Mouse (Mus musculus): ENCODE measurements around the gene Gm26920.
"Not testable (repeated sequence)": the region's sequence is repeated elsewhere in the genome, so short reads cannot be mapped to it uniquely, and the experiment has no call there.

Gene Gm26920

DNA sequence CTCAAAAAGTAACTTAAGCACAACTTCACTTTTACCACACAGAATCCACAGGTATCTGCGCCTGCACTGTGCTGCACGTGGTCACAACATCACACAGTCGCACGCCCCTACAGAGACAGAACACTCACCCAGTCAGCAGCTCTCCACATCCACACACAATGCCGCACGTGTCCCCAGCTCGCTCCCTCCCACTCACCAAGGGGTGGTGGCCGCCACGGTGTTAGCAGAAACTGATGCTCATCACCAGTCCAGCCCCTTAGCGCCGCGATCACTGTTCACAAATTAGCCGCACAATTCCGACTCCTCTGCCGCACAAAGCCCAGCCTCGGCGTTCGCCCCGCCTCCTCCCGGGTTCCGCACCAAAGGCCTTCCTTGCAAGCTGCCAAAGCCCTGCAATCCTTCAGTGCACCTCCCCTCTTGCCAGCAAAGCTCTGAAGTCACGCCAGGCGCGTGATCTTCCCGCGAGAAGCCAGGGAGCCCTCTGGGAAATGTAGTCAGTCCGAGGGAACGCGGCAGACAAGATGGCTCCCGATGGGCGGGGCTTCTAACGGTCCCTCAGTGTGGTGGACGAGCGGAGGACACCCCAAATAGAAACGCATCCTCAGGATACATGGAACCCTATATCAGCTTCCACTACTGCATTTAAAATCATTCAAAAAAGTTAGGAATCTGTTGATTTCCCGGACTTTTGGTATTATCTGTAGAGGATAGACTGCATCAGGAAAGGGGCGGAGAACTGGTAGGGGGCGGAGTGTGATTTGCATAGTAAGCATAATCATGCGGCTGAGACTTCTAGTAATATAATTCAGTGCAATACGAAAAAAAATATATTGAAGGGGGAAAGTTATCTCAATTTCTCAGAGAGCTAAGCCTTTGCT is at the start of gene Gm26920, which contains the start of gene Zfp566:
TSS of gene Gm26920 (minus strand) at position 319 of the 878 bp plus-strand sequence.
TSS of gene Zfp566 (minus strand) at position 436 of the 878 bp plus-strand sequence.
- in situ Hi-C loops (cut with MboI, MseI): no loop called here

DNA sequence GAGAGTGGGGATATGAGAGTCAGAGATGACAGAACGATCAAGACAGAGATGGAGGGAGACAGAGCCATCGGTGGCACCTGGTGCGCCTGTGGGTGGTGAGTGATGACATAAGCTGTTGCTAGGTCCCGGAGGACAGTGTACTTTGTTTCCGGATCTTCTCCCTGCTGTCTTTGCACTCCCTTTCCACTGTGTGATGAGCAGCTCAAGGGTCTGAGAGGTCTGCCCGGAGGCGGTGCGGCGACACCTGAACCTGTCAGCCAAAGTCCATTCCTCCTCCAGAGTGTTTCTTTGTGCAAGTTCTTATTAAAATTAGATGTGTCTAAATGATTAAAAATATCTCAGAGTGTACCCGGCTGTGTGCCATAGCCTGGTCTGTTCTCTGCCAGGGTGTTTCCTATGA is 46.6 kb upstream of the Gm26920 start:
- in situ Hi-C loops (cut with MboI, MseI): no loop called here

DNA sequence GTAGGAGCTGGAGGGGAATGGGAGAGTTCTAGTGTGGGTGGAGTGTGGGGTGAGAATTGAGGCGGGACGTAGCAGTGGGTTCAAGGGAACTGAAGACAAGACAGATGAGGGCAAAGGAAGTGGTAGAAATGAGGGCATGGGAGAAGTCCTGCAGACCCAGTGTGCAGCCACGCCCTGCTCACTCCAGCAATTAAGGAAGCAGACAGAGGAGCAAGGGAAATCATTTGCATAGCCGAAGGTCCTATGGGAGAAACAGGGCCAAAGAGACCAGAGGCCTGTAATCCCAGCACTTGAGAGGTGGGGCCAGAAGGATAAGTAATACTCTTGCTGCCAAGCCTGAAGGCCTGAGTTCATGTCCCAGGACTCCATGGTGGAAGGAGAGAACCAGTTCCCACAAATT is 42.2 kb upstream of the Gm26920 start:
- in situ Hi-C loops (cut with MboI, MseI): no loop called here

DNA sequence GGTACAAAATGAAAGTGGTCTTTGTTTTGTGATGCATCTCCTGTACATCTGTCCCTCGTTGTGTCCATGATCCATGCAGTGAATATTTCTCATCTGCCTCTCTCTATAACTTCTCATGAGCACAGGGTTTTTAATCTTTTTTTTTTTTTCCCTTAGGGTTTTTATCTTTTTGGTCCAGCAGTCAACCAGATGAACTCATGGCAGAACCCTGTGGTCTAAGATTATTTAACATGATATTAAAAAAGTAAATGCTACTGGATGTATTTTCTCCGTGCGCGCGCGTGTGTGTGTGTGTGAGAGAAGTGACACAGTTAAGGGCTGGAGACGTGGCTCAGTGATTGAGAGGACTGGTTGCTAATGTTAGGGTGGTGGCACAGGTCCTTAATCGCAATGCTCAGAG is 39.7 kb upstream of the Gm26920 start:
- in situ Hi-C loops (cut with MboI, MseI): no loop called here

DNA sequence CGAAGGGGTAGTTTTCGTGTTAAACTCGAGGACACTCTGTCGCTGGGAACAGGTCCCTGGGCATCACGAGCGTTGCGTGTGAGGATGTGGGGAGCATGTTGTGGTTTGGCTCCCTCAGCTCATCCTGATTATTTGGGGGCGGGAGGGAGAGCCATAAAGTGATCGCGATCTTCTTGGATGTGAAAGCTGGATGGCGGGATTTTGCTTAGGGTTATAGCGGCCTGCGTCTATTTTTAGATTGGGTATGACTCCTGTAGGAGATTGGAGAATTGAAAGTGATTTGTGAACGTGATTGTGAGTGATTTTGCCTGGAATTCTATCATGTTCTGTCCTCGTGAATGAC is 31.9 kb upstream of the Gm26920 start:
- in situ Hi-C loops (cut with MboI, MseI): no loop called here

DNA sequence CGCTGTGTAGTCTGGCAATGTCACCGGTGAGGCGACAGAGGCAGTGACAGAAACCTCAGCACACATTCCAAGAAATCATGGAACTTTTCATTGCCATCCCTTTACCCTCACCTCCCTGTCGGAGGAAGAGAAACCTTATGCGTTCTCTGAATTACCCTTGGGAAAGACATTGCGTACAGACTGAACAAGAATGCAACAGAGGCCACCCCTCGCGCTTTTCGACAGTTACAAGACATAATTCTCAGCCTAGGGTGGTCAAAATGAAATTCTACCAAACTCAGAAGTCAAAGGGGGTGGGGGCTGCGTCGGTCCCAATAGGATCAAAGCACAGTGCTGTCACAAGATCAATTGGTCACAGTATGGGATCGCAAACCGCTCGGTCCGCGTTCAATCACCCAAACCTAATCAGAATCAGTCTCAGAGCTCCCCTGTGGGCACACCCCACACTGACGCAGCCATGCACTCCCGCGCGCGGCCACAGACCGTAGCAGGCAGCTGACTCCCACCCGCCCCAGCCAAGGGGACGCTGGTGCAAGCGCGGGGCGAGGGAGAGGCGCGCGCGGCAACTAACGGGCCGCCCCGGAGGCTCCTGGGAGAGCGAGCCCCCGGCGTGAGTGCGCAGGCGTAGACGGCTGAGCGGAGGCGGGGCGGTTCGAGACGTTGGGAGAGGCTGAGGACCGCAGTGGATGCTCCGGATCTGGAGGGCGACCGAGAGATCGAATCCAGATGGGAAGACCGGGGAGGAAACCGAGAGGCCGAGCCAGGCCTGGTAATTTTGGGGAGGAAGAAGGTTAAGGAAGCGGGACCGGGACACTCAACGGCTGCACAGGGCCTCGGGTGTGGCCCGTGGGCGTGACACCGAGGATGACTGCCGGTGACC is 31.3 kb upstream of the Gm26920 start, which contains the start of gene Zfp382:
TSS of gene Zfp382 (plus strand) at position 635 of the 880 bp plus-strand sequence.
- in situ Hi-C loops (cut with MboI, MseI): no loop called here

DNA sequence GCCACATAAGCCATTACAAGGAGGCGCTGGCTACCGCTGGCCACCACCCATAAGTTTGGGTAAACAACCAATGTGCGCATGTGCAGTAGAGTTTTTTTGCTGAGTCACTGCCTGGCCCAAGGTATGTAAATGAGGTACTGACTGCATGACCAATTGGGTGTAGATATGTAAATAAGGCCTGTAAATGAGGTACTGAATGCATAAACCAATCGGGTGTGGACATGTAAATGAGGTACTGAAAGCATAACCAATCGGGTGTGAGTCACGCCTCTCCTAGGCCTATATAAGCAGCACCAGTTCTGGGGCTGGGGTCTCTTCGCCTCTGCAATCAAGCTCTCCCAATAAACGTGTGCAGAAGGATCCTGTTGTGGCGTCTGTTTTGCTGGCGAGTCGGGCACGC is 27.7 kb upstream of the Gm26920 start:
- in situ Hi-C loops (cut with MboI, MseI): not testable (repeated sequence)

DNA sequence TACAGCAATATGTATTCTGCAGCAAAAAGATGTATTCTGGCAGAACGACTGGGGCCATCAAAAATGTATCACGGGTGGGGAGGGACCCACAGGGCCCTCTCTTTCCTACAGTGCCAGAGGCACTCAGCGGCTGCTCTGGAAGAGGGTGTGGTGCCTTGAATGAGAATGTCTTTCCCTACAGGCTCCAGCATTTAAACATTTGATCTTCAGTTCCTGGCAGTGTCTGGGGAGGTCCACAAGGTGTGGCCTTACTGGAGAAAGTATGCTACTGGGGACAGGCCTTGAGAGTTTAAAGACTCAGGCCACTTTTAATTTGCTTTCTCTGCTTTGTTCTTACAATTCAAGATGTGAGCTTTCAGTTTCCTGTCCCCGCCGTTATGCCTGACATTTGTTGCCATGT is 25.9 kb upstream of the Gm26920 start:
- in situ Hi-C loops (cut with MboI, MseI): no loop called here

DNA sequence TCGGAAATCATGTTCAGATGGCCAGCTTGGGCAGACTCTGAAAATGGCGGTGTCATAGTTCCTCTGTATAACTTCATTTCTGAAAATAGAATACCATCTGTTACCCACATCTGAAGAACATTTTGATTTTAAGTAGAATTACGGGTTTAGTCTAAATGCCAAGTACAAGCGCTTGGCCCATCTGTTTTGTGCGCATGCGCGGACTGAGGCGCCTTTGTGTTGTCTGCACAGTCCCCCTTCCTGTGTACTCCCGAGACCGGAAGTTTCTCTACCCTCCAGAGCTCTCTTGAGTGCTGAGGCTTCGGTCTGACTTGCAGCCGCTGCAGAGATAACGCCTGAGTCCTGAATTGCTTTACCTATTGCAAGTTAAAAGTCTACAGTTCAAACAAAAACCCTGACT is 9.1 kb upstream of the Gm26920 start:
- in situ Hi-C loops (cut with MboI, MseI): no loop called here

DNA sequence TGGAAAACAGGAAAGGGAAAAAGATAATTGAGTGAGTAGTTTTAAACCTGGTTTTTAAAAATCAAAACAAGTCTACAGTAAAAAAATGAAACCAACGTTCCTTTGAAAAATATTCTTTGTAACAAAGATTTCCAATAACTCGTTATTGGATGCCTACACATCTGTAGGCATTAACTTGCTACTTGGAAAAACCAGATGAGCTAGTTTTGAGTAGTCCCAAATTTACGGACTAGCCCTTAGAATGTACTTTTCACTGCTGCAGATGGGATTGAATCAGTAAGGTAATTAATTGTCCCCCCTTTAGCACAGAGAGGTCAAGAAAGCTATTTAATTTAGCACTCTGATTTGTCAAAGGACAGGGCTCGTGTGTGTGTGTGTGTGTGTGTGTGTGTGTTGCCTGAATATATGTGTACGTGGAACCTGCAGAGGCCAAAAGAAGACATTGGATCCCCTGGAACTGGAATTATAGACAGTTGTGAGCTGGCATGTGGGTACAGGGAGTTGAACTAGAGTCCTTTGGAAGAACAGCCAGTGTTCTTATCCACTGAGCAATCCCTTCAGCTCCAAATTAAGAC is 5.4 kb upstream of the Gm26920 start:
- in situ Hi-C loops (cut with MboI, MseI): no loop called here

DNA sequence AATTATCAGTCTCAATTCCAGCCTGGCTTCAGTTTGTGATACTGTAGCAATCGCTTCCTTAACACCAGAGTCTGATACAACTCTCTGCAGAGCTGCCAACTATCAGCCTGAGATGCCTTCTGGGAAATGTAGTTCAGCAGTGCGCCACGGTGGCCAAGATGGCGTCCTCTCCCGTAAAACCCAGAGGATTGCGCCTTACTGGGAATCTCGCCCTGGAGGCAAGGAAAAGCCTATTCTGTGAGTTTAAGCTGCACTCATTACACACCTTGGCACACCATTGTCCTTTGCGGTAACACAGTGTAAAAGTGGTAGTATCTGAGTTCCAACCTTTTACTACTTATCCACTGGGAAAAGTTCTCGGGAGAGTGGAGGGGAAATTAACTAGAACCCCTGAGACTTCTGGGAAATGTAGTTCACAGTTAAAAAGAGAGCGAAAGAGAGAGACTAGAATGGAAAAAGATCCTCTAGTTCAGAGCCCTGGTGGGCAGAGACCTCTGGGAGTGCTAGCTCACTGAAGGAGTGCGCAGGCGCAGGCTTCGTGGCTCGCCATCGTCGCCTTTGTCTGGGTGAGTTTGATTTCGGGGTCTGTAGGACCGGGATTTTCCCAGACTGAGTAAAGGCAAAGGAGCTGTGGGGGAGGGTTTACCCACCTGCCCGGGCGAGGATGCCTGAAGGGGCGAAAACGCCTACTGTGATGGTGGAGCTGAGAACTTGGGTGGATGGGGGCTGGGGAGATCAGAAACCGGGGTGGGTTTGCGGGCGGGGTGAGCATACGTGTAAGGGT is 4.6 kb upstream of the Gm26920 start, which contains the start of gene Zfp260:
TSS of gene Zfp260 (plus strand) at position 132 of the 784 bp plus-strand sequence.
- in situ Hi-C loops (cut with MboI, MseI): no loop called here

DNA sequence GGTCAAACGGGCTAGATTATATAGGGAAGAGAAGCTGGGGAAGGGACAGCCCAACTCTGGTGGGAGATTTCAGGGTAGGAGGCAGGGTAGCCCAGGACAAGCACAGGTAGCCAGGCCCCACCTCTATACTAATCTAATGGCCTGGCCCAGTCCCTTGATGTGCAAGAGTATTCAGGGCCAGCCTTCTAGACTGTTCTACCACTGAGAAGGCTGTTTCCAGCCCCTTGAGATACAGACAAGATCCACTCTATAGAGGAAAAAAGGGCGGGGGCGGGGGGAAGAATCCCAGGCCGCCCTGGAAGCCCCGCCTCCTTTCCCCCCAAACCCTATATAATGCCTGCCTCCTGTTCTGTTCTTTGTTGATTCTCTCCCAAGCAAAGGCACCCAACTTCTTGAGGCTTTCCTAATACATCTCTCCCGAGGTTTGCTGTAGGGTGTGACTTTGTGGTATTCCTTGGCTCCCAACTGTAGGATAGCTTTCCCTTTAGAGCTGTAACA is 3.8 kb upstream of the Gm26920 start:
- in situ Hi-C loops (cut with MboI, MseI): no loop called here

DNA sequence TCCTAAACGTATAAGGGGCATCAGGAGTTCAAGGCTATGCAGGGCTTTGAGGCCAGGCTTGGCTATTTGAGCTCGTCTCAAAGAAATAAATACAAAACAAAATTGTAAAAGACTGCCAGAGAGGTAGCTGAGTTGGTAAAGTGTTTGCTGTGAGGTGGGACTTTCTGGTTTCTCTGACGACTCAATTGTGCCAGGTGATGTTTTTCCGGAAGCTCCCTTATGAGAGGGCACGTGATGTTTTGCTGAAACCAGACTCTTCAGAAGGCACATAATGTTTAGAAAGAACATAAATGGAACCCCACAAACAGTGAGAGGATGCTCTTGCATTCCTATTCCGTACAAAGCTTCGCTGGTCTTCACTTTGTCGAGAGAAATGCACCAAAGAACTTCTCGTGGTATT is 2.5 kb upstream of the Gm26920 start:
- in situ Hi-C loops (cut with MboI, MseI): no loop called here

DNA sequence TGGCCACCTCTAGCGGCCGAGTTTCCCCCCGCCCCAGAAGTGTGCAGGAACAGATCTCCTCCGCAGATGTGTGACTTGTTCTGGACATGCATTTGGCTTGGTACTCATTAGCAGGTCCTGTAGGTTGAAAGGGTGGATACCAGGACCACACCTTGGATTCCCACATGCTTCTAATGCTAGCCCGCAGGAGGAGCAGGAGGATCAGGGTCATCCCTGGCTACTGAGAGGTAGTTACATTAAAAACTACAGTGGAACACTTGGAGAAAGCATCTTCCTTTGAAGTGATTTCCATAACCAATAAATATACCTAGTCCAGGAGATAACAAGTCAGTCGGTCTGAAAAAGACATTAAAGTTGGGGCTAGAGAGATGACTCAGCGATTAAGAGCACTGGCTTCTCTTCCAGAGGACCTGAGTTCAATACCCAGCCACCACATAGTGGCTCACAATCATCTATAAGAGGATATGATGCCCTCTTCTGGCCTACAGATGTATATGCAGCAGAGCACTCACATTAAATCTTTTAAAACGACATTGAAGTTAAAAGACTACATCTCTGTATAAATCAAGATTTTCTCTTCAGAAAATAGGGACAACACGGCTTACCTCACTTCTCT is 868 bp upstream of the Gm26920 start:
- in situ Hi-C loops (cut with MboI, MseI): no loop called here

DNA sequence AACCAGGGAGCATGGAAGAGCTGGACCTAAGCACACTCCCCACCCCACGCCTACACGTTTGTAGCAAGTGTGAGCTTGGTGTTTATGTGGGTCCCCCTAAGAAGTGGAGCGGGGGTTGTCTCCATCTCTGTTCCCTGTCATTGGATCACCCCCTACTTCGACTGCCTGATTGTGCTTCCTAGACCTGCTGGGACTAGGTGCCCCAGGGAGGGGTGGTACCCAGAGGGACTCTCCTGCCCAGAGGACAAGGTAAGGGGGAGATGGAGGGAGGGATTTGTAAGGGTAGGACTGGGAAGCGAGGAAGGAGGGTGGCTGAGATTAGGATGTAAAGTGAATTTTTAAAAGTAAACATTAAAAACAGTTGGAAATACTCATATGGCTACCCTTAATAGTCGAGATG is 805 bp downstream of the Gm26920 start:
- in situ Hi-C loops (cut with MboI, MseI): no loop called here

DNA sequence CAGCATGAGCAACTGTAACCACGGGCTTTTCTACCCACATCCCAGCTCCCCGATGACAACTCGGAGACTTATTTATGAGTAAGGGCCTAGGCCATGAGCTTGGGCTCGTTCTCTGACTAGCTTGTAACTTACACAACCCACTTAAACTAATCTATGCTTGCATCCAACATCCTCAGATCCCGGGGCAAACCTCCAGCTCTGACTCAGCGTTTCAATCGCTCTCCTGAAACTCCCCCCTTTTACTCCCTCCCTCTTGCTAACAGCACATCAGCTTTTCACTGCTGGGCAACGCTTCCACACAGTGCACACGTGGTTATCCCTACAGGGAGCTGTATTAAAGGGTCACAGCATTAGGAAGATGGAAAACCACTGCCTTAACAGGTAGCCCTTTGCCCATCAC is 3.7 kb downstream of the Gm26920 start:
- in situ Hi-C loops (cut with MboI, MseI): no loop called here

DNA sequence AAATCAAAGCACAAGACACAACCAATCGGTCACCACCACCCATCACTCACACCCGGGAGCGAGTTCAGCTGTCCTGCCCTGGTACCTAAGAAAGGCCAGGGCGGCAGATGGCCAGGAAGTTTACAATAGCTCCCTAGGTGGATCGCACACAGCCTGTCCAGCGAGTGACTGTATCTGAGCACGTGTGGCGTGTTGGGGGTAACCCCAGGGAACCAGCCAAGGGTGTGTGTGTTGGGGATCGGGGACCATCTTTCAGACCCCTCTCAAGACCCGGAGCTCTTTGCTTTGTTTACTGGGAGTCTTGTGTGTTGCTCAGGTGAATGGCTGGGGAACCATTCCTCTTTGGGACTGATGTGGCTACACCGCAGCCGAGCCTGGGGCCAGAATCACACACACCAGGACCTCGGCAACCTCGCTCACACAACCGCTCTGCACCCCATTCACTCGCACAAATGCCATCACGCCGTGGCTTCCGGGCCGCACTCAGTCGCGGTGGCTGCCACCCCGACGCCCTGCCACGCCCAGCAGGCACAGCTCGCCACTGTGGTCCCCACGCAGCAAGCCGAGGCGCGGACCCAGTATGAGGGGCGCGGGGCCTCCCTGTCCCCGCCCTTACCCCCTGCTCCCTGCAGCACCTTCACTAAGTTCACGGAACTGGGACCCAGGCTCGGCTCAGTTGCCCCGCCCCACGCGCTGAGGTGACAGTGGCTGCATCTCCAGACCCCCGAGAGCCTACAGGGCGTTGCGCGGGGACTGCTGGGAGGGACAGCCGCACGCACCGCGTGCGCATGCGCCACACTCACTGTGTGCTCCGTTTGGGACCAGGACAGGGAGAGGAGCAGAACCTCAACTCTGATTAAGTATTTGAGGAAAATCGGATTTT is 17.8 kb downstream of the Gm26920 start, which contains the start of gene Zfp82:
TSS of gene Zfp82 (minus strand) at position 755 of the 883 bp plus-strand sequence.
- in situ Hi-C loops (cut with MboI, MseI): no loop called here

DNA sequence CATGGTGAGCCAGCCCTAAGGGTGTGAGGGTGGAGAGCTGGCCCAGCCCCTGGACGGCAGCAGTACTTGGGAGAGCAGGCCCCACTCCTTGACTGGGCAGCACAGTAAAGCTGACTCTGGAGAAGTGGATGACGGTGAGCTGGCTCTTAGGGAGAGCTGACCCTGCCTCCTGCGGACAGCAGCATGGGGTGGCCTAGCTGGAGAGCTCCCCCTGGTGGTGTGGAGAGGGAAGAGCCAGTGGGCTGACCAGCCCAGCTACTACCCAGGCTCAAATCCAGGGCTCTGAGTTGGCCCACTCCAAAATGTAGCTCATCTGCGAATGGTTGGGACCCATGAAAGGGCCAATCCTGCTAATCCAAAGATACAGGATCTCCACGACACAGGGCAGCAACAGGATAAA is 25.6 kb downstream of the Gm26920 start:
- in situ Hi-C loops (cut with MboI, MseI): no loop called here

DNA sequence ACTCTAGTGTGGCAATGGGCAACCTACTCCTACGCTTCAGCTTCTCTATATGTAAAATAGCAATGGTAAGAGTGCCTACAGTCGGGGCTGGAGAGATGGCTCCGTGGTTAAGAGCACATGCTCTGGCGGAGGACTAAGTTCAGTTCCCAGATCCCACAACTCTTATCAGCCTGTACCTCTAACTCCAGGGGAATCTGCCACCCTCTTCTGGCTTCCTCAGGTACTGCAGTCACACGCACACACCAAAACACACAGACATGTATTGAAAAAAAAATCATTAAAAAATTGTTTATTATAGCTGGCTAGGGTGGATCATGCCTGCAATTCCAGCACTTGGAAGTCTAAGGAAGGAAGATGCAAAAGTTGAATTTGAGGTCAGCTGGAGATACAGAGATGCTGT is 27.7 kb downstream of the Gm26920 start:
- in situ Hi-C loops (cut with MboI, MseI): no loop called here

DNA sequence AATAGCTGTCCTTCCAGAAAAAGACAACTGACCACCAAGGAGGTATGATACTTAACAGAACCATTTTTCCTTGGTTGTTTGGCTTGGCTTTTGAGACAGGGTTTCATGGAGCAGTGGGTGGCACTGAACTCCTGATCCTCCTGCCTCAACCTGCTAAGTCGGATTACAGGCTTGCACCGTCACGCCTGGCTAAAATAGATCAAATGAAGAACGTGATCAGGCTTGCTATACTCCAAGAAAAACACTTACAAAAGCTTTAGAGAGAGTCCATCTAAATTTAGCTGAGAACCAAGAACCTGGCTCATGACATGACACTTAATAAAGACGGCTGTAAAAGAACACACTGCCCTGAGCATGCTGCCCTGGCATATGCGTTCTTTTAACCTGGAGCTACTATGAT is 29.9 kb downstream of the Gm26920 start:
- in situ Hi-C loops (cut with MboI, MseI): no loop called here

Data from T-helper 2 cell (primary cell).